In the genomic region with DNA sequence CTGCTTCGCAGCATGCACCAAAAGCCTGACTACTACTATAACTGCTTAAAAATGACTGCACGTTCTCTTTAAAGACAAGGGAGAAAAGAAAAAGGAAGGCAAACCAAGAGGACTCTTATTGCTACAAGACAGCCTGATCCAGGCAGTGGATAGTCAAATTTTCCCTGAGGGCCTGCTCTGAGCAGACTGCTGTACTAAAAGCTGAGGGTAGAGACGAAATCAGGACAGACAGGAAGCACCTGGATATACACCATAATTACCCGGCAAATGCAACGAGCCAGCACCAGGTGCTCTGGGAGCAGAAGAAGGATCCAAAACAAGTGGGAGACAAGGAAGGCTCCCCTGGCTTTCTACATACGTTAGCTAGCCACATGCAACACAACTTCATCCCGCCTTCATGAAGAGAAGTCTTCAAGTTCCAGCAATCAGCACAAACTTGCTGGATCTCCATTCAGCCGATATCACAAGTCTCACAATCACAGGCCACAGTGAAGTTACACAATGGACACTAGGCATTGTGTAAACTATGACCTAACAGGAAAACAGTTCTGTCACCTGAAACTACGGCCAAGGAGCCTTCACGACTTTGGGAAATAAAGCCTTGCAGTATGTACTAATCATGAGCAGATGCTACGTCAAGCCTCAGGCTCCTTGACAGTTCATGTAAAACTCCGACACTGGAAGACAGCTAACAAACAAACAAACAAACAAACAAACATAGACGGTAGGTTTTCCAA, we compare ENCODE assay signal across 17 mouse cellular contexts. TPM values are rescaled to one million over a fixed set of nuclear protein-coding genes. Genes with fewer than 3 reads are reported as not detected.
DNase-seq lines count a peak whose midpoint lies in the region; ATAC-seq and TF ChIP-seq lines count a peak whose summit lies in the region.
"Had no signal": no experiment of that assay in that cellular context is flagged by ENCODE, and none has a peak within 500 bp of the region (broad histone marks: within the 10 kb centered on the region; RNA-seq: fewer than 3 reads in every experiment).

No protein-coding gene starts in this region.

- peaks cover 31% of the 10 kb centered on the region for H3K4me1 ChIP-seq in heart, embryonic 15.5 days (replicated peaks)
- peaks cover 6% of the 10 kb centered on the region; the same call in 1 of the 2 replicates for H3K4me1 ChIP-seq in lung, embryonic 14.5 days (ENCODE audit: insufficient read depth)
- H3K4me1 ChIP-seq in embryonic facial prominence, embryonic 15.5 days, result peaks cover 31% of the 10 kb centered on the region

- no peak for DNase-seq in heart, postnatal 36 days
- peak; percentile 33 for DNase-seq in lung, embryonic 14.5 days
- no peak for DNase-seq in lung, postnatal 10 days
- DNase-seq in T-cell, adult 2 months (ENCODE audit: low spot score), result no peak
- DNase-seq: adrenal gland, postnatal 10 days; cerebellum, postnatal 14 days; heart, adult 11 months; kidney, adult 8-10 months; liver, embryonic 13.5 days; thymus, postnatal 25 days had no signal

- 0 out of 2 replicates have a peak, but pooled peaks have one; percentile 39 for ATAC-seq in heart, embryonic 15.5 days (replicated peaks; ENCODE audit: insufficient number of reproducible peaks, insufficient read depth, low FRiP score, low read depth)
- no peak for ATAC-seq in lung, embryonic 14.5 days (ENCODE audit: insufficient read depth)
- 0 out of 2 replicates have a peak, but pooled peaks have one; percentile 32 for ATAC-seq in common myeloid progenitor, adult 5-6 weeks (replicated peaks; ENCODE audit: low read depth, poor library complexity, severe bottlenecking)
- peak; percentile 65; the same call in 1 of the 2 replicates for ATAC-seq in embryonic facial prominence, embryonic 15.5 days (ENCODE audit: insufficient number of reproducible peaks, low FRiP score, low TSS enrichment, low read depth)
- no peak for ATAC-seq in CD4-positive, CD25-positive, alpha-beta regulatory T cell, adult 4 months
- ATAC-seq: forebrain, embryonic 13.5 days had no signal

- H3K27me3 ChIP-seq in heart, embryonic 15.5 days, result no peaks in the 10 kb centered on the region
- no peaks in the 10 kb centered on the region for H3K27me3 ChIP-seq in lung, embryonic 14.5 days (ENCODE audit: insufficient read depth, low read length)
- H3K27me3 ChIP-seq in embryonic facial prominence, embryonic 15.5 days, result no peaks in the 10 kb centered on the region
- H3K27me3 ChIP-seq: forebrain, embryonic 13.5 days; liver, embryonic 13.5 days had no signal

- H3K27ac ChIP-seq in heart, embryonic 15.5 days, result no peak overlapping the region
- no peak overlapping the region for H3K27ac ChIP-seq in lung, embryonic 14.5 days (ENCODE audit: low read depth)
- H3K27ac ChIP-seq in embryonic facial prominence, embryonic 15.5 days (replicated peaks), result no peak overlapping the region
- H3K27ac ChIP-seq: forebrain, embryonic 13.5 days; liver, embryonic 13.5 days; stomach, postnatal 0 days had no signal

- H3K4me2 ChIP-seq in heart, embryonic 15.5 days, result no peak overlapping the region
- H3K4me2 ChIP-seq in lung, embryonic 14.5 days, result 0 out of 2 replicates have a peak overlapping the region, but pooled peaks have one; percentile 4
- no peak overlapping the region for H3K4me2 ChIP-seq in embryonic facial prominence, embryonic 15.5 days (replicated peaks)
- H3K4me2 ChIP-seq: forebrain, embryonic 13.5 days; liver, embryonic 13.5 days; midbrain, embryonic 11.5 days had no signal

- H3K36me3 ChIP-seq in heart, embryonic 15.5 days, result no peaks in the 10 kb centered on the region
- H3K36me3 ChIP-seq in lung, embryonic 14.5 days (ENCODE audit: insufficient read depth), result no peaks in the 10 kb centered on the region
- no peaks in the 10 kb centered on the region for H3K36me3 ChIP-seq in embryonic facial prominence, embryonic 15.5 days
- H3K36me3 ChIP-seq: liver, embryonic 13.5 days had no signal

- WGBS in heart, embryonic 15.5 days, result 60% methylated on average over 13 of the region's 13 CpGs
- WGBS in lung, embryonic 14.5 days, result 45% methylated on average over 13 of the region's 13 CpGs
- WGBS in embryonic facial prominence, embryonic 15.5 days, result 31% methylated on average over 13 of the region's 13 CpGs

- H3K9ac ChIP-seq in heart, embryonic 15.5 days, result no peak overlapping the region
- H3K9ac ChIP-seq in lung, embryonic 14.5 days, result no peak overlapping the region
- no peak overlapping the region for H3K9ac ChIP-seq in embryonic facial prominence, embryonic 15.5 days
- H3K9ac ChIP-seq: forebrain, embryonic 13.5 days; liver, embryonic 13.5 days had no signal

- no peaks in the 10 kb centered on the region for H3K9me3 ChIP-seq in heart, embryonic 15.5 days (replicated peaks)
- no peaks in the 10 kb centered on the region for H3K9me3 ChIP-seq in lung, embryonic 14.5 days (ENCODE audit: low read depth, low read length)
- no peaks in the 10 kb centered on the region for H3K9me3 ChIP-seq in embryonic facial prominence, embryonic 15.5 days (replicated peaks)
- H3K9me3 ChIP-seq: forebrain, embryonic 13.5 days; liver, embryonic 13.5 days had no signal

- intact Hi-C loops in heart, postnatal 36 days (cut with DNase I), result loop anchor here (10.0 kb wide), 1 partner anchor 853 kb away; no protein-coding TSS in a partner anchor

- no peak overlapping the region for H3K4me3 ChIP-seq in heart, embryonic 15.5 days
- no peak overlapping the region for H3K4me3 ChIP-seq in lung, embryonic 14.5 days (ENCODE audit: low read depth, low read length)
- no peak overlapping the region for H3K4me3 ChIP-seq in embryonic facial prominence, embryonic 15.5 days (replicated peaks)
- H3K4me3 ChIP-seq: forebrain, embryonic 13.5 days; liver, embryonic 13.5 days had no signal

- no peak for TF ChIP-seq CTCF in lung, embryonic 14.5 days (IDR thresholded peaks at IDR 0.05; ENCODE audit: low read depth)

RNA-seq across cellular contexts. Expression of gene Trio, which starts 43.7 kb away (rescaled TPM):
- polyA plus RNA-seq in heart, embryonic 15.5 days (2015; fragmentation: Nextera tagmentation; extraction: Ambion mirVana), result 16.2 and 18.5 TPM in 2 replicates
- total RNA-seq in heart, postnatal 36 days (2021), result 10 to 100 TPM; 34.6 to 39.9 TPM
- polyA plus RNA-seq in lung, embryonic 14.5 days (2014; fragmentation: Nextera tagmentation; extraction: Ambion mirVana), result 28.9 and 32.0 TPM in 2 replicates
- total RNA-seq in common myeloid progenitor, adult 5-6 weeks (2017), result 16.9 and 21.7 TPM in 2 replicates
- polyA plus RNA-seq in embryonic facial prominence, embryonic 15.5 days (2015; fragmentation: Nextera tagmentation; extraction: Ambion mirVana), result 45.3 and 54.5 TPM in 2 replicates
- polyA plus RNA-seq in CD4-positive, CD25-positive, alpha-beta regulatory T cell, adult 4 months (2017; shearing (Covaris generic)), result 10 to 100 TPM in 1 of 2 experiments, 1 to 10 TPM in 1; 9.1 to 11.7 TPM

Comparison
In these comparisons a context has a peak if more than half of its experiments do, and no peak if none do; other contexts are left out.
1. ATAC-seq: peak in heart, embryonic 15.5 days (single experiment), common myeloid progenitor, adult 5-6 weeks (single experiment) and embryonic facial prominence, embryonic 15.5 days (single experiment); none in lung, embryonic 14.5 days (single experiment) and CD4-positive, CD25-positive, alpha-beta regulatory T cell, adult 4 months (single experiment).